Mouse (Mus musculus) myocyte (in vitro differentiated cells): Measurements from ENCODE around the gene 1700021F05Rik.

Experiments
- POLR2A ChIP-seq: IDR thresholded peaks from one replicate; pipeline ENCODE4 v1.6.1; 2011; ENCODE audit warnings: low read depth, mild to moderate bottlenecking, control low read depth, moderate library complexity; ENCODE audit not compliant: insufficient read length
- TCF12 ChIP-seq: IDR thresholded peaks from one replicate; pipeline ENCODE4 v1.6.1; 2011; ENCODE audit warnings: mild to moderate bottlenecking, control low read depth; ENCODE audit not compliant: poor library complexity, insufficient read depth, severe bottlenecking
- USF1 ChIP-seq: IDR thresholded peaks from one replicate; pipeline ENCODE4 v1.6.1; 2011; ENCODE audit warnings: low read depth, mild to moderate bottlenecking, control low read depth, moderate library complexity

- TF ChIP-seq POLR2A (no peak), USF1 (no peak), TCF12 (no peak)
These were observed 10.6 kb upstream of the 1700021F05Rik start for GRCm38 (mm10) chr10:43551388-43551787.
